Mouse (Mus musculus) layer of hippocampus, postnatal 10 days (tissue): Measurements from ENCODE around the gene Ccdc181. TPM values are rescaled to one million over a fixed set of nuclear protein-coding genes. Genes with fewer than 3 reads are reported as not detected.

Source experiments
- DNase-seq, 2 experiments: peaks; one replicate each; pipeline ENCODE4 v3.0.0; 2021; ENCODE audit warnings: low spot score in 2 of 2
- total RNA-seq, 2 experiments: library from RNA; stranded (reverse); gene quantifications; 2 replicates each; pipeline ENCODE4 v1.2.3; 2021

Ccdc181 gene
- total RNA-seq, 2 experiments from 2014 or later: 20.2 TPM

DNA sequence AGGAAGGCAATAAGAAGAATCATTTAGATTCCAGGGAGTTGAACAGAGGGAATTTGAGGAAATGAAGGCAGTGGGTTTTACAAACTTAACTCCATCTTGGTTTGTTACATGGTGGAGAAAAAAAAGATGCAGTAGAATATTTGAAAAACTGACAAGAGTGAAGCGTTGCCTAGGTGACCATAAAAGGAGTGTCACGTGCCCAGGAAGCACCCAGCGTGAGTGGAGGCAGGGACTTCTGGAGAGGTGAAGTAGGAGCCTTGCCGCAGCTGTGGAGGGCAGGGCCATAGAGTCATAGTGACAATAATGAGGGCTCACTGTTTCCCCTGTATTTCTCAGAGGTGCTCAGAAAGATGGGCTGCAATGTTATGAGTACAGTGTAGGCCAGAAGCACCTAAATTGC, 3.9 kb downstream of the Ccdc181 start:
- DNase-seq: no peak

DNA sequence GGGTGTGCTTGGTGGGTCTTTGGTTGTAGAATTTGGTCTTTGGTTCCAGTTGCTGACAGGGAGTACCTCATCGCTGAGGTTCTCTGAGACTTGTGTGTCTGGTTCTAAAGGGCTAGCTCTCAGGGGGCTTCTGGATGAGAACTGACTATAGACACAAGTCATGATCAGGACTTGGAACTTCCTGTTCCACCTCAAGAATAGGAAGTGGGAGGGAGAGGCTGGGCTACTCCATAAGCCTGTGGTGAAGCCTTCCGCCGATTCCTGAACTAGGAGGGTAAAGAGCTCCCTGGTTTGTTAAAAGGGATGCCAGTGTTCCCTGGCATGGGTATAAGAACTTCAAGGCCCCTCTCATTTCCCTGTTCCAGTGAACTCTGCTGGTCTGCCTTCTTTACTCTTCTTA, 8.6 kb downstream of the Ccdc181 start:
- DNase-seq: no peak

DNA sequence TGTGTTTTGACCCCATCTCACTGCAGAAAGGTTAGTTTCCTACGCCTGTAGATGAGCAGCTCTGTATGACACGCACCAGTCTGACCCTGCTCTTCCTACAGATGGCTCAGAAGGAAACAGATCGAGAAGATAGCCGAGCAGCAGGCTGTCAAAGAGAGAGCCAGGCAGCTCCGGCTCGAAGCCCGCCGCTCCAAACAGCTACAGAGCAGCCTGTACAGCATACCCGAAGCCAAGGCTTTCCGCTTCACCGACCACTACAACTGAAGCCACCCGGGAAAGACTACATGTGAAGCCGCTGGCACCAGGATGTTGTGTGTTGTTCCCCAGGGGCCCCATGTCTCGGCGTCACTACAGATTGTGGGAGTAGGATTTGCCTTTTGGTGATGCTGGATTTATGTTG, 12.0 kb downstream of the Ccdc181 start:
- peak; percentile 22 to 37 for DNase-seq

DNA sequence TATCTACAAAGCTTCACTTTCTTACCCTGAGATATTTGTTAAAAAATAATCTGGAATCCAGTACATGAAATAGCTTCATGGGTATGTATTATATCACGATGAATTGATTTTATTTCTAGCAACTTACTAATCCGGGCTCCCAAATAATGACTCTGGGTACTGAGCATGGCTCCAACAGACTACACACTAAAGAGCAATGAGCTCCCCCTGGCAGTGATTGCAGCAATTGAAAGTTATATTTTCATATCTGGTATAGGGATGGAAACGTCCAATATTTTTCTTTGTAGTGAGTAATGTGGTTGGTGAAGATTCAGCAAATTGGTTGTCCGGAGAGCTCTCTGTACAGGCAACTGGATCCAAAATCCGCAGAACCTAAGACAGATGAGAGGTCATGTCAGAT, 16.7 kb downstream of the Ccdc181 start:
- no peak for DNase-seq

DNA sequence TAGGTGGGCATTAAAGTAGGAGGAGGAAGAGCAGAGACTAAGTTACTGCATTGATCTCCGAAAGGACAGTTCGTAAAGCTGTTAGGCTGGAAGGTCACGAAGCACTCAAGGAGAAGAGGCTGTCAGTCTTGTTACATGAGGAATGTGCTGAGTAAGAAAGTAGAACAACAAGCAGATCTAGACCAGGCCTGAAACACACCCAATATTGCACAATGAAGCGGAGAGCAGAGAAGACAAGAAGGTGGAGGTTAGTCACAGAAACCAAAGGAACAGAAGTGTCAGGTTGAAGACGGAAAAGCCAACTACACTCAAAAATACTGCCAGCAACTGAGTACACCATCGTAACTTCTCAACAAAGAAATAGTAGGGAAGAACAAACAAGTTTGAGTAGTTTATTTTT, 18.7 kb downstream of the Ccdc181 start:
- DNase-seq: no peak

DNA sequence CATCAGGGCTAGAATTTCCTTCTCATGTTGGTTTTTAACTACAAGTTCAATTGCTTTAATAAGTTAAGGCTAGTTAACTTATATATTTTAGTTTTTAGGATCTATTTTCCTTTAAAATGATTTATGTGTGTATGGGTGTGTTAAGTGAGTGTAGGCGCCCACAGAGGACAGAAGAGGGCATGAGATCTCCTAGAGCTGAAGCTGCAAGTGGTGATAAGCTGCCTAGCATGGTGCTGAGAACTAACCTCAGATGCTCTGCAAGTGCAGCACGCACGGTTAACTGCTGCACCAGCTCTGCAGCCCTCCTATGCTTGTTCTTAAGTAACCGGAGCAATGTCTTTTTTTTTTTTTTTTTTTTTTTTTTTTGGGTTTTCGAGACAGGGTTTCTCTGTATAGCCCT, 21.1 kb downstream of the Ccdc181 start:
- no peak for DNase-seq

DNA sequence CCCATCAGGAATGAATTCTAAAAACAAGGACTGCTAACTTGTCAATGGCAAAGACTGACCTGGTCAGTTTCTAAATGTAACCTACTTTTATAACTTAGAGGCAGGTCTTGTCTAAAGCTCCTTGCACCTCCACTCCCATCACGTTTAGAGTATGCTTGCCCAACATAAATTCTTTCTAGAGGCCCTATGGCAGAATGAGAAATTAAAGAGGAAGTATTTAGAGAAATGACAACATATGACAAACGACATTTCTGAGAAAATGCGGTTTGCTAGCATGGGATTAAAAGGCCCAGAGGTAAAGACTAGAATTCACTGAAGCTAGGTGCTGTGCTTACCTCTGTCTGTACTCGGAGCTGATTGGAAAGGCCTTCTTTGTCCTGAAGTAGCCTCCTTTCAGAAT, 26.6 kb downstream of the Ccdc181 start:
- no peak for DNase-seq

DNA sequence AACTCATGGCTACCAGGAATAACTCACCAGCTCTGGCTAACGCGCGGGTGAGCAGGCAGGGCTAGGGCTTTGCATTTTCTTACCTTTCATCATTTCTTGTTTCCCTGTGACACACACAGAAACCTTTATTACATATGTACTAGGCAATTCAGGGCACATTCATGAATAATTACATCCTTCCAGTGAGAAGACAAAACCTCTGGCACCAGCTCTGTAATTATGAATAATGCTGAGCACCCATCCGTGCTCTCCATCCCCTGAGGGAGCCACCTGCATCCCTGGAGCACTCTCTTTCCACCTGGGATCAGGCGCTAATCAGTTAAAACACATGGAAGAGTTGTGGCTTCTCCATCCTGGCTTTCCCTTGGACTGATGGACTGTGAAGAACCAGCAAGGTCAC, 28.4 kb downstream of the Ccdc181 start, which contains the start of gene Nme7:
TSS of gene Nme7 (plus strand) at position 301 of the 400 bp plus-strand sequence.
- no peak for DNase-seq

DNA sequence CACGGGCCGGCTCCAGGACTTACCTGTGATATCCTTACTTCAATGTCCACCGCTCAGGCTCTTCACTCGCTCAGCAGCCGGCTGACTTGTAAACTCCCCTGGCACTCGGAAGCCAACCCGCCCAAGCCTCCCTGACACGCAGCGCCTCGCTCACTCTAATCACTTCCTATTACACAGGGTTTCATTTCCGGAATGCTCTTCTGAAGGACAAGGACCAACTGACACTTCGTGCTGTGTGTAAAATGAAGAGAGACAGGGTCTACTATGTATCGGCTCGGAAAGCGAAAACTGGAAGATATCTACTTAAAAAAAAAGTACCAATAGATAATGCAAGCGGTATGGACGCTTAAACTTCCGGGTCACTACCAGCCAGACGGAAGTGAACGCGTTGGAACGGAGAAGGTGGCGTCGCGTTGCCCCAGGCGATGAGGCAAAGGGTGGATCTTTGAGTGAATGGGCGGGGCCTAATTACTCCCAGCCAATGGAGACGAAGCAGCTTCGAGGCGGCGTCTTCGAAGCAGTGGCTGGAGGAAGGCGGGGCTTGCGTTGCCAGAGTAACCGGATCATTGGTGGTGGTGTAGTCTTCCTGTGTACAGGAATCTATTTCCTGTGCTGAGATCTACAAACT, 31.9 kb downstream of the Ccdc181 start, which contains the start of gene Blzf1:
TSS of gene Blzf1 (minus strand) at position 366 of the 628 bp plus-strand sequence.
- peak; percentile 96 to 97 for DNase-seq

DNA sequence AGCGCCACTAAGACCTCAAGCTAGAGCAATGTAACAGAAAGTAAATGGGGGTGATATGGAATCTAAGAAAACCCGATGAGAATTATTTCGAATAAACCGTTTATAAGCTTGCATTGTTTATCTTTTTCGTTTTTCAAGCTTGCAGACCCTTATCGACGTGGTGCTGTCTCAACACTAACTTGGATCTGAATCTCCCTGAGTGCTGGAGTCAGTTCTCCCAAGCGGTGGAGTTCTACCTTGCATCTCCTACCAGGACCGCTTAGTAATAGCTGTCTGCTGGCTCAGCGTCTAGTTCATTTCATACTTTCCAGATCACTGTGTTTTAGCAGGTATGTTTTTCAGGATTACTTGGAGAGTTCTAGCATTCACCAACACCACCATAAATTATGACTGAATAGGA, 32.5 kb downstream of the Ccdc181 start:
- DNase-seq: no peak

DNA sequence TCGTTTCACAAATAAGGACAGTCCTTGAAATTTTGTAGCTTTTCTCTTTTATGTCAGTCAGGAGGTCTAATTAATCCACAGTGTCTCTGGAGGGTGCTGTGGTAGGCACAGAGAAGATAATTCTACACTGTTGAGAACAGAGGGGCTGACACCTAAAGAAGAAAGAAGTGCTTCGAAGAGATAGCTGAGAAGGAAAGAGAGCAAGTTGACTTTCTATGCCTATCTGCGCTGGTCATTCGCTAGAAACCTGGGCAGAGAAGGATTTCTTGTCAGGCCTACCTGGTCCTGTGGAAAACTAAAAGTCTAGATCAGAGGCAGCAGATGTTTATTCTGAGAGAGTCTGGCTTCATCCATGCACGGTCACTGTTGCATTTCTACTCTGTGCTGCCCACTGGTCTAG, 38.7 kb downstream of the Ccdc181 start:
- DNase-seq: no peak

DNA sequence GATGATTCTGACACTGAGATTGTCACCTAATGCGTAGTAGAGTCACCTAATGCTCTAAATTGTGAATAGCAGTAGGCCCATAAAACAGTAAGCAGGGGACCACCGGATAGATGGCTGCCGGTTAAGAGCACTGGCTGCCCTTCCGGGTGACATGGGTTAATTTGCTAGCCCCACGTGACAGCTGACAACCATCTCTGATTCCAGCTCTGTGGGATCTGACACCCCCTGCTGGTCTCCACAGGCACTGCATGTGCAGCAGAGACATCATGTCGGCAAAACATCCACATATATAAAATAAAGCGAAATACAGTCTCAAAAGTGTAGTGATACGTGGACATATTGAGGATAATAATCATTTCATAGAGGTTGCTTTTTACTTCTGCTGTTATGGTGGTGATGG, 39.9 kb downstream of the Ccdc181 start:
- peak; percentile 53 to 62 for DNase-seq

DNA sequence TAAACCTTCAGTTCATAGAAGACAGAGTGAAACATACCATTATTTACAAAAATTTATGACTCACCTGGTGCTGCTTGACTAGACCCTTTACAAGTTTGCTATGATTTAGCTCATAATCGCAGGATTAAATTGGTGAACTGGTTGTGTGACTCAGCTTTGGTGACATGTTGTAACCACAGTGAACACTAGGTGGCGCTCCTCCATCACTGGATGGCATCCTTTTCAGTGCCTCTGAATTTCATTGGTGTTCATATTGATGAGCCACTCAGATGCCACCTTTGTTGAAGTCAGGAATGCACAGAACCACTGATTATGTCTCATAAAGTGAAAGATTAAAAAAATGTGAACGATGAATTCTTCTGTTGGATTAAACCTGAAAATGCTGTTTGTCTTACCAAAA, 41.3 kb downstream of the Ccdc181 start:
- DNase-seq: peak; percentile 90 to 91

DNA sequence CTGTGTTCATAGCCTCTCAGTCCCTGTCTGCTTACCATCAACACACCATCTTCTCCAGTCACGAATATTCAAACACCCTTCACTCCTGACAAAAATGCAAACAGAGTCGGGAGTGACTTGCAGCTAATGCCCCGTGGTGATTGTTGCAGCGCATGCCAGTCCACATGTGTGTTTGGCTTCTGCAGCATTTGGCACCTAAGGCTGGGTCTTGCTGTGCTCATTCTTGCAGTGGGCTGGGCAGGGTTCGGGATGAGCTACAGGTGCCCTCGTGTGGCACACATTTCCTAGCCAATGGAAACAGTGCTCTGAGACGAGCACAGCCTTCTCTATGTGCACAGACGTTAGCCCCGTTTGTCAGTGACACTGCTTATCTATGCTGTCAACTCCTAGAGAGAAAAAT, 41.9 kb downstream of the Ccdc181 start:
- peak in 1 of 2 experiments; percentile 21 for DNase-seq

DNA sequence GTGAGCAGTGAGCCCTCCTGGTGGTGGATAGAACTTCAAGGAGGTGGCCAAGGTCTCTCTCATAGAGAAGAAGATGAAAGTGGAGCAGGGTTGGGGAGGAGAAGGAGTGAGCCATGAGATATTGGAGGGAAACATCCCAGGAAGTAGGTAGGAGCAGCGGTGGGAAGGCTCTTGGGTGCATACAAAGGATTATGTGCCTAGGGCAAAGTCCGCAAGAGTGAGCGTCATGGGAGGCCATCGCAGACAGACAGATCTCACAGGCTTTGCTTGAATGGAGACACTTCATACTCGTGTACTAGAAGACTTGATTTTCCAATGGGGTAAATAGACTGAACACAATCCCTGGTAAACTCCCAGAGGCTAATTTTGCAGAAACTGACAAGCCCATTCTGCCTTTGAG, 43.1 kb downstream of the Ccdc181 start:
- DNase-seq: no peak

DNA sequence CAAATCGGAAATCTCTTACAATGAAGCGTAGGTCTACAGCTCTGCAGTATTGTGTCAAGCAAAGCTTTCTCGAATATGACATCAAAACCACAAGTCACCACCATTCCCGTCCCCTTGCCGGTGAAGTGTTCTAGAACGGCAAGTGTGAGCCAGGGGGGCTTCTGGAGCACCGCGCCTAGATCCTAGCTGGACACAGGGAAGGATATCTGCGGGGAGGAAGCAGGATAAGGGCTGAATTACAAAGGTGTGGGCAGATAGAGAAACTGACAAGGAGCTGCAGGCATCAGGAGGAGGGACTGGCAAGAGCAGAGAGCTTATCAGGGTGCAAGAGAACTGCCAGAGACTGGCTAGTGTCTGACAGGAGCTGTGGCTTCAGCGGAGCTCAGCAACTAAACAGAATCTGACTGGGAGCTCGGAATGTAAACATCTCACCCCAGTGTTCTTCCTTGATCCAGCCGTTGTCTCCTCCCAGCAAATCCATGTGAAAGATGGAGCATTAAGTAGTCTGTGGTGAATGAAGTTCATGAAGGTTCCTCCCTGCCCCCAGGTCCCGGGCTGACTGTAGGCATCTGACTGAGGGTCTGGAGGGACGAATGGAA, 44.3 kb downstream of the Ccdc181 start:
- peak in 1 of 2 experiments; percentile 23 for DNase-seq

DNA sequence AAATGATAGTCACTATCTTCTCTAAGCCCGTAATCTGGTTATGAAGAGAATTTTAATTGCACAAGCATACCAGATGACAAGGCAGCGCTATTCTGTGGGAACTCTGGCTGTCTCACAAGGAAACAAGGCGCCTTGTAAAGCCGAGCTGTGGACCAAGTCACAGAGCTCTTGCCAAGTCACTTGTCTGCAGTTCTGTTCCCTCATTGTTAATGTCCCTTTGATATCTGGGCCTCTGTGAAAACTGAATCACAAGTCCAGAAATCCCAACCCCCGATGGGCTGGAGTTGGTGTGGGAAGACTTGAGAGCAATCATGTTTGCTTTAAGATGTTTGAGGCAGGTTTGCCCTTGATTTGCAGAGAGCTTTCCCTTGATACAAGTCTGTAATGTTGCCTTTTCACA, 45.3 kb downstream of the Ccdc181 start:
- peak; percentile 46 to 55 for DNase-seq

DNA sequence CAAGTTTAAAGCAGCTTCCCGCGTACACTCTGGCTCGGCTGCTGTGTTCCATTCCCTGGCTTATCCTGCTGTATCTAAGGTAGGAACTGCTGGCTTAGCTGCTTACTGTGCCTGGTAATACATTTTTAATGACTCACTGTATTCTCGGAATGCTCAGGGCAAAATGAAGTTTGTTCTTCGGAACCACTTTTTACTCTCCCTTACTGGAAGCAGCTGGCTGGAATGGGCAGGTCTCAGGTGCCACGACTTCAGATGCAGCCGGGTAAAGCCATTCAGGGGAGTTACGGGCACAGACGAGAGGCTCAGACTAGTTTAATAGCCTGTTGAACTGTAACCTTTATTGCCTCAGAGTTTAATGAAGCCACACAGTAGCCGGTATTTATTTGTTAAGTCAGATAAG, 46.0 kb downstream of the Ccdc181 start:
- DNase-seq: no peak

DNA sequence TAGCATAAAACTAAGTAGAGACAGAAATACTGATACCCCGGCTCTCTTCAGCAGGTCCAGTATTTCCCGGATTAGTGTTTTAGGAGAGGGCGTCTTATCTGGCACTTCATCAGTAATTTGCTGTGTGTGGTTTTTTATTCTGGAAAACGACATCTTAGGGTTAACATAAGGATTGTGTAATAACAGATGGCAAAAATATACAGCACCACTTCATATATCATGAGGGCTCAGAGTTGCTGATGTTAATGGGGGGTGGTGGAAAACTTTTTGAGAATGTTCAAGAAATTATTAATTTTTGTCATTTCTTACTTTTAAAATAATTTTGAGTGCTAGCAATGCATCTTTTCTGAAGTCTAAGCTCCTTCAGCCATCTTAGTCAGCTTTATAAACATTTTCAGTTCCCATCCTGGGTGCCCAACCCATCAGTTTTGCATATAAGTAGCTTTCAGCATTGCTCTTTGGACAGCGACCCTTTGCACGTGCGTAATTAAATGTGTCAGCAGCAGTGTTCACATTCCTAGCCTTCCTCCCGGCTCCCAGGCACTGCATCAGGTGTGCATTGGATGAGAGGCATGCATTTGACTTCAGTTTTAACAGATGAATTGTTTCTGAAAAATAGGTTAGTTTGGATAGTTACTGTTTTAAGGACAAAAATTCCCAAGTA, 47.7 kb downstream of the Ccdc181 start:
- DNase-seq: no peak

DNA sequence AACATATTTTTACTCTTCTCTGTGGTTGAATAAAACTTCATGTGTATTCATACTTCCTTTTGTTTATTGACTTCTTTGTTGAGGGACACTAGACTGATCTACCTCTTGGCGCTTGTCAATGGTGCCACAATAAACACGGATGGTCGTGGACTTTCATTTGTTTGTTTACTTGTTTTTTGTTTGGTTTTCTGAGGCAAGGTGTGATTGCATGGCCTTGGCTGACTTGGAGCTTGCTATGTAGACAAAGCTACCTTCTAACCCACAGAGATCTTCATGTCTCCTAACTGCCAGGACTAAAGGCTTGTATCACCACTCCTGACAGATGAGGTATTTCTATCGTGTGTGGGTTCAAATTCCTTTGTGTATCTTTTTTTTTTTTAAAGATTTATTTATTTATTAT, 48.8 kb downstream of the Ccdc181 start:
- no peak for DNase-seq

DNA sequence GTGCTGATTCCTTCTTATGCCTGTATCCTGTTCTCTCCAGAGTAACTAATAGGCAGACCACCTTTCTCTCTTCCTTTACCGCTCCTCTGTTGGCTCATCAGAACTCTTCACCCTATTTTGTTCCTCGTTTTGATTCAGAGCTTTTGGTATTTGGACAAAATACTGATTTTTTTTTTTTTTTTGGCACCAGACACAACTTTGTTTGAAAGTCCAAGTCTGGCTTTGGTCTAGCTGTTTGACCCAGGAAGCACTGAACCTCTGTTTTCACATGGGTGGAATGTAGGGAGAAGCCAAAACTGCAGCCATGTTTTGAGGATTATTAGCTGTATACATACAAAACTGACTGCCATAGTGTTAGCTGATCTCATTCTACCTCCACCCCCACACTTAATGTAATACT, 49.5 kb downstream of the Ccdc181 start:
- DNase-seq: no peak

DNA sequence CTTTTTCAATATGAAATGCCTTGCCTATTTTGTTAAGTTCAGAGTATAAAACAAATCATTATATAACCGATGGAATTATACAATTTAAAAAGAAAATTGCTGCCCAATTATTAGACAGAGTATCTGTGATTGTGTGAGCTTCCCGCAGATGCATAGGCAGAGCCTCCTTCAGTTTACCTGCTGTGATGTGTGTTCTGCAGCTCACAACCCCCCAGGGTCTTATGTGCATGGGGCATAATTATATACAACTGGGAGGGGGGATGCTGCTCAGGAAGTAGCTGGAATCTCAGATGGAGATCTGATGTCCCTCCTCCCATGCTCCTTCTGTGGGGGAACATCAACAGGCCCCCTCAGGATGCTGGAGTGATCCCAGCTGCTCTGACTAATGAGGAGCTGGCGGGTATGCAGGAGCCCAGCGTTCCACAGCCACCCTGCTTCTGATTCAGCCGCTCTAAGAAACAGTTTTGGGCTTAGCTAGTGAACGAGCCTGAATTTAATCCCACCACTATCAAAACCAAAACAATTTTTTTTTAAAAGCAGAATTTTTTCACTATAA, 51.3 kb downstream of the Ccdc181 start:
- DNase-seq: peak; percentile 44 to 64
